Mouse (Mus musculus) thymus, adult 2 months (tissue): Measurements from ENCODE around the gene Snx8. TPM values are rescaled to one million over a fixed set of nuclear protein-coding genes. Genes with fewer than 3 reads are reported as not detected.
"Not testable (repeated sequence)": the region's sequence is repeated elsewhere in the genome, so short reads cannot be mapped to it uniquely, and the experiment has no call there.

ENCODE experiments used
- DNase-seq: peaks from one replicate; pipeline ENCODE4 v3.0.0; 2021
- H3K27ac ChIP-seq: fragments of 200-500 bp; 2 replicates; pipeline ENCODE4 v1.5.1; 2012; ENCODE audit warnings: low read length, control low read depth; ENCODE audit not compliant: control insufficient read depth, insufficient read depth
- H3K27me3 ChIP-seq: fragments of 200-500 bp; 2 replicates; pipeline ENCODE4 v1.6.1; 2012; ENCODE audit warnings: mild to moderate bottlenecking, low read length, moderate library complexity, mixed read lengths; ENCODE audit not compliant: control insufficient read depth, insufficient read depth
- H3K36me3 ChIP-seq: fragments of 200-500 bp; 2 replicates; pipeline ENCODE4 v1.6.1; 2012; ENCODE audit warnings: mild to moderate bottlenecking, low read length, moderate library complexity; ENCODE audit not compliant: control insufficient read depth, insufficient read depth
- H3K4me1 ChIP-seq: fragments of 200-500 bp; replicated peaks from 2 replicates; pipeline ENCODE4 v1.6.1; 2012; ENCODE audit warnings: low read length; ENCODE audit not compliant: control insufficient read depth, insufficient read depth
- H3K4me3 ChIP-seq: fragments of 200-500 bp; 2 replicates; pipeline ENCODE4 v1.5.1; 2012; ENCODE audit warnings: mild to moderate bottlenecking, low read length, control low read depth, moderate library complexity; ENCODE audit not compliant: control insufficient read depth, insufficient read depth
- CTCF ChIP-seq: fragments of 200-500 bp; IDR thresholded peaks from 2 replicates; pipeline ENCODE4 v1.5.1; 2012; ENCODE audit warnings: mild to moderate bottlenecking, control low read depth, low read length, moderate library complexity, borderline replicate concordance; ENCODE audit not compliant: control insufficient read depth, poor library complexity, insufficient read depth; ENCODE audit errors: extremely low read depth
- POLR2A ChIP-seq: fragments of 200-500 bp; IDR thresholded peaks from 2 replicates; pipeline ENCODE4 v1.6.1; 2012; ENCODE audit warnings: mild to moderate bottlenecking, low read length, control low read depth, moderate library complexity; ENCODE audit not compliant: control insufficient read depth, poor library complexity, insufficient read depth; ENCODE audit errors: extremely low read depth
- WGBS: fragments of 180-500 bp; shearing (Covaris S2); methylation state at CpG from one replicate; pipeline ENCODE4 v1.1.7; 2018; 5-methylcytosine and 5-hydroxymethylcytosine counted together
- polyA plus RNA-seq: library from polyadenylated mRNA; depleted of rRNA; stranded (reverse); fragments of >200 nt; gene quantifications from 2 replicates; pipeline ENCODE4 v1.2.3, GENCODE M21; 2012

The Snx8 gene
- polyA plus RNA-seq, 1 experiment = 14.7 TPM

DNA sequence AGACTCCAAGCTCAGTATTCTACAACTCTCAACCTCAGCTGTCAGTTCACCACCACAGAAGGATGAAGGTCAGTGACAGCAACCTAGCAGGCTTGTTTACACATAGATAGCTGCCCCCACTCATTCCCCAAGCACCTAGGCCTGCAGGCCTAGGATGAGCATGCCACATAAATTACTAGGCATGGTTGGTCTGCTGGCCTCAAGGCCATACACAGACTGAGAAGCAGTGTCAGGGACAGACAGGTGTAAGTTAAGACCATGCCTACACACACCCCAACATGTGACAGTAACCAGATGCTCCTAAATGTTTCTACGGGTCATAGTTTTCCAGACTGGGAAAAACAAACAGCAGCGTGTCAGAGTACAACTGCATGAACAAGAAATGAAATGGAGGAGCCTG is 19.6 kb downstream of the Snx8 start:
- Histone ChIP-seq H3K27ac (no peak overlapping the region), H3K4me1 (no peaks in the 10 kb centered on the region), H3K36me3 (no peaks in the 10 kb centered on the region), H3K4me3 (no peak overlapping the region), H3K27me3 (no peaks in the 10 kb centered on the region)
- TF ChIP-seq POLR2A (no peak), CTCF (no peak)
- no peak for DNase-seq
- WGBS = 98% methylated on average over 2 of the region's 2 CpGs

DNA sequence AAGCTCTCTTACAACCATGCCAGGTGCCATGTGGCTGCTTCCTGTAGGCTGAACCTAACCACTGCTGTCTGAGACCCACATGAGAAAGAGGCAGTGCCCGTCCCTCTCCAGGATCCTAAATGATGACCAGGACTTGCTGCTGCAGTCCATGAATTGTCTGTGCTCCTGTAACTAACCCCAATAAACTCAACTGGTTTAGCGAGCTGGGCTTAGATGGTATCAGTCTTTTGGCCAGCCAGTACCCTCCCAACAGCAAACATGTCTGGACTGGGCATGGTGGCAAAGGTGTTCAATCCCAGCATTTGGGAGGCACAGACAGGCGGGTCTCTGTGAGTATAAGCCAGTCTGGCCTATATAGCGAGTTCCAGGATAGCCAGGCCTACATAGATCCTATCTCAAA is 20.1 kb downstream of the Snx8 start:
- Histone ChIP-seq H3K27me3 (no peaks in the 10 kb centered on the region), H3K27ac (no peak overlapping the region), H3K4me1 (no peaks in the 10 kb centered on the region), H3K4me3 (no peak overlapping the region), H3K36me3 (no peaks in the 10 kb centered on the region)
- DNase-seq = no peak
- TF ChIP-seq POLR2A = no peak
- TF ChIP-seq CTCF = no peak
- WGBS = 83% methylated on average over 4 of the region's 4 CpGs

DNA sequence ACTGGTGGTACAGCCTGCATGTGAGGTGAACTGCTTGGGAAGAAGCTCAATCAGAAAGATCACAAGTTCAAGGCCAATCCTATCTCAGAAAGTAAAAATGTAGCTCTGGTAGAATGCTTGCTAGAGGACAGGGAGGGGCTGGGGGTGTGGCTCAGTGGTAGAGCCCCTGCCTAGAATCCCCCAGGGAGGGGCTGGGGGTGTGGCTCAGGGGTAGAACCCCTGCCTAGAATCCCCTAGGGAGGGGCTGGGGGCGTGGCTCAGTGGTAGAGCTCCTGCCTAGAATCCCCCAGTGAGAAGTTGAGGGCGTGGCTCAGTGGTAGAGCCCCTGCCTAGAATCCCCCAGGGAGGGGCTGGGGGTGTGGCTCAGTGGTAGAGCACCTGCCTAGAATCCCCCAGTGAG is 20.9 kb downstream of the Snx8 start:
- WGBS = 92% methylated on average over 2 of the region's 2 CpGs
- not testable (repeated sequence) for H3K36me3 ChIP-seq, DNase-seq, H3K27ac ChIP-seq, H3K27me3 ChIP-seq, H3K4me3 ChIP-seq, H3K4me1 ChIP-seq

DNA sequence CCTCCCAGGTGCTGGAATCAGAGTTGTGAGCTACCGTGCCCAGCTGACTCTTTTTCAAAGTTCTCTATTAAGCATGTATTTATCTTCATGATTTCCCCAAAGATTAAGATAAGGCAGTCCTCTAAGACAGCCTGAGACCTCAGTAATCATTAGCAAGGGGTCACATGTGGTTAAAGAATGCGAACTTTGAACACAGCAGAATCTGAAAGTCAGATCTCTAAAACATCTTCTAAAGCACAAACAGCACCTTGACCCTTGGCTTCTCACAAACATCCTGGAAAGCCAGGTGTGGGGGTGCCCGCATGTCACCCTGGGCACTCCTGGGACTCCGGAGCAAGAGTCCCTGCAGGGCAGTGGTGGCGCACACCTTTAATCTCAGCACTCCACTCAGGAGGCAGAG is 24.6 kb downstream of the Snx8 start:
- H3K36me3 ChIP-seq = no peaks in the 10 kb centered on the region
- TF ChIP-seq POLR2A = no peak
- TF ChIP-seq CTCF = no peak
- H3K4me3 ChIP-seq = no peak overlapping the region
- DNase-seq = no peak
- no peaks in the 10 kb centered on the region for H3K4me1 ChIP-seq
- no peaks in the 10 kb centered on the region for H3K27me3 ChIP-seq
- WGBS = 97% methylated on average over 5 of the region's 5 CpGs
- H3K27ac ChIP-seq = no peak overlapping the region

DNA sequence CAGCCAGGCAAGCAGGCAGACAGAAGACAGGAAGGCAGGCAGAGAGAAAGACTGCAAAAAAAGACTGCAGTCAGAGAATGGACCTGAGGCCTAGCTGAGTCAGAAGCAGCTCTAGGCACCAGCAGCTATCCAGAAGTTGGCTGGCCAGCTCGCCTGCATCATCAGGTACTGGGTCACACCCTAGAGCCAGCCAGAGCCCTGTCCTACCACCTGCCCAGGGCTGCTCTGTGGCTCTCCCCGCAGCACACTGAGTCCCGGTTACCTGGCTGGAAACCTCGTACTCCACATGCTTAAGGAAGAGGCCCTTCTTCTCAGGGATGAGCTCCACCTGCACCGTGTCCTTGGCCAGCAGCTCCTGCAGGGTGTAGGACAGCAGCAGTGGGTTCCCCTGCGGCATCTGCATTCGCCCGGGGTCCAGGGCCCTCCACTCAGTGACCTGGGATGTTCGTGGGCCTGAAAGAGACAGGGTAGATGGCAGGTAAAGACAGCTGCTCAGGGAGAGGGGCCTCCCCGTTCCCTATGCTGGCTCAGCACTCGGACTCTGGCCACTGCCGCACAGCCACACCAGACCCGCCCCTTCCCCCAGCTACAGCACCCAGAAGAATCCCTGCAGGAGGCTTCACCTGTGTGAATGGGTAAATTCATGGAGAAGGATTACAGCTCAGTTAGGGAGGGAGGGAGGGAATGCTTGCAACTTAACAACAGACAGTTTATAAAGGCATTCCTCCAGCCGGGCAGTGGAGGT is 29.0 kb downstream of the Snx8 start:
- H3K36me3 ChIP-seq = no peaks in the 10 kb centered on the region
- no peaks in the 10 kb centered on the region for H3K4me1 ChIP-seq
- no peak overlapping the region for H3K4me3 ChIP-seq
- 96% methylated on average over 14 of the region's 14 CpGs for WGBS
- no peaks in the 10 kb centered on the region for H3K27me3 ChIP-seq
- no peak for DNase-seq
- H3K27ac ChIP-seq = no peak overlapping the region
- TF ChIP-seq CTCF (no peak), POLR2A (no peak)

- DNase-seq = no peak
- no peaks in the 10 kb centered on the region for H3K36me3 ChIP-seq
- no peak overlapping the region for H3K4me3 ChIP-seq
- no peak overlapping the region for H3K27ac ChIP-seq
- 93% methylated on average over 3 of the region's 3 CpGs for WGBS
- H3K27me3 ChIP-seq = no peaks in the 10 kb centered on the region
- H3K4me1 ChIP-seq = no peaks in the 10 kb centered on the region
- TF ChIP-seq CTCF (no peak), POLR2A (no peak)
Observed at GRCm38 (mm10) chr5:140357466-140357865, 31.6 kb downstream of the Snx8 start.

GRCm38 (mm10) chr5:140355934-140356333 is 33.1 kb downstream of the Snx8 start:
- 96% methylated on average over 11 of the region's 11 CpGs for WGBS
- peaks cover 4% of the 10 kb centered on the region; the same call in 1 of the 2 replicates for H3K4me1 ChIP-seq

GRCm38 (mm10) chr5:140352352-140352751 is 36.7 kb downstream of the Snx8 start:
- H3K4me1 ChIP-seq = peaks cover 13% of the 10 kb centered on the region
- 96% methylated on average over 6 of the region's 6 CpGs for WGBS
- TF ChIP-seq POLR2A (no peak), CTCF (no peak)
- H3K36me3 ChIP-seq = no peaks in the 10 kb centered on the region
- no peak overlapping the region for H3K27ac ChIP-seq
- H3K27me3 ChIP-seq = no peaks in the 10 kb centered on the region
- no peak for DNase-seq
- no peak overlapping the region for H3K4me3 ChIP-seq

More at GRCm38 (mm10) chr5:140355934-140356333, 33.1 kb downstream of the Snx8 start:
- TF ChIP-seq POLR2A (no peak), CTCF (no peak)
- Histone ChIP-seq H3K4me3 (no peak overlapping the region), H3K36me3 (no peaks in the 10 kb centered on the region), H3K27me3 (no peaks in the 10 kb centered on the region), H3K27ac (no peak overlapping the region)
- DNase-seq = no peak
